ENCODE assay signal across 29 mouse cellular contexts in genomic region chr2:157830101-157830500, GRCm38 (mm10).
DNase-seq lines count a peak whose midpoint lies in the region; ATAC-seq and TF ChIP-seq lines count a peak whose summit lies in the region.
"Had no signal": no experiment of that assay in that cellular context is flagged by ENCODE, and none has a peak within 500 bp of the region (broad histone marks: within the 10 kb centered on the region; RNA-seq: fewer than 3 reads in every experiment).

No protein-coding gene starts in this region.

- H3K9ac ChIP-seq in forebrain, embryonic 11.5 days (ENCODE audit: low read length) = no peak overlapping the region
- H3K9ac ChIP-seq in forebrain, embryonic 16.5 days (replicated peaks; ENCODE audit: low read depth, low read length) = no peak overlapping the region
- no peak overlapping the region for H3K9ac ChIP-seq in liver, postnatal 0 days (replicated peaks)
- H3K9ac ChIP-seq: embryonic facial prominence, embryonic 13.5 days; forebrain, embryonic 13.5 days; forebrain, postnatal 0 days; heart, embryonic 12.5 days; heart, embryonic 15.5 days; hindbrain, embryonic 15.5 days had no signal

- no peaks in the 10 kb centered on the region for H3K27me3 ChIP-seq in forebrain, embryonic 11.5 days (ENCODE audit: control insufficient read depth, insufficient read depth, low read length)
- no peaks in the 10 kb centered on the region for H3K27me3 ChIP-seq in forebrain, embryonic 16.5 days (replicated peaks; ENCODE audit: control insufficient read depth, insufficient read depth, low read length)
- H3K27me3 ChIP-seq in liver, postnatal 0 days (ENCODE audit: insufficient read depth, low read length) = no peaks in the 10 kb centered on the region
- H3K27me3 ChIP-seq: embryonic facial prominence, embryonic 13.5 days; forebrain, embryonic 13.5 days; heart, embryonic 15.5 days; hindbrain, embryonic 15.5 days had no signal

- no peak overlapping the region for H3K4me3 ChIP-seq in forebrain, embryonic 11.5 days (ENCODE audit: low read depth, low read length)
- no peak overlapping the region for H3K4me3 ChIP-seq in forebrain, embryonic 16.5 days (replicated peaks; ENCODE audit: low read length)
- H3K4me3 ChIP-seq in liver, postnatal 0 days (ENCODE audit: low read depth, low read length) = no peak overlapping the region
- H3K4me3 ChIP-seq: embryonic facial prominence, embryonic 10.5 days; embryonic facial prominence, embryonic 13.5 days; erythroblast, embryonic 14.5 days; forebrain, embryonic 13.5 days; gastrocnemius, adult 2 months; heart, embryonic 12.5 days; heart, embryonic 15.5 days; hindbrain, embryonic 15.5 days had no signal

- no peak for TF ChIP-seq EP300 in liver, postnatal 0 days (IDR thresholded peaks at IDR 0.05; ENCODE audit: low read depth)

- no peak overlapping the region for H3K27ac ChIP-seq in forebrain, embryonic 11.5 days (ENCODE audit: low read depth, low read length)
- H3K27ac ChIP-seq in forebrain, embryonic 16.5 days (ENCODE audit: low read length) = no peak overlapping the region
- H3K27ac ChIP-seq in liver, postnatal 0 days (ENCODE audit: low read depth) = peak overlapping the region; percentile 41
- H3K27ac ChIP-seq: embryonic facial prominence, embryonic 10.5 days; embryonic facial prominence, embryonic 13.5 days; forebrain, embryonic 13.5 days; heart, embryonic 15.5 days; hindbrain, embryonic 15.5 days had no signal

- no peak for ATAC-seq in forebrain, embryonic 11.5 days (replicated peaks; ENCODE audit: low FRiP score)
- no peak for ATAC-seq in forebrain, embryonic 16.5 days
- ATAC-seq in liver, postnatal 0 days = no peak
- ATAC-seq: activated CD4-positive, CD25-positive, alpha-beta regulatory T cell, adult 4 months; forebrain, embryonic 13.5 days; forebrain, postnatal 0 days had no signal

- H3K36me3 ChIP-seq in forebrain, embryonic 11.5 days (ENCODE audit: control insufficient read depth, insufficient read depth, low read length) = no peaks in the 10 kb centered on the region
- H3K36me3 ChIP-seq in forebrain, embryonic 16.5 days (ENCODE audit: control insufficient read depth, insufficient read depth) = no peaks in the 10 kb centered on the region
- H3K36me3 ChIP-seq in liver, postnatal 0 days (replicated peaks; ENCODE audit: insufficient read depth, low read length) = no peaks in the 10 kb centered on the region
- H3K36me3 ChIP-seq: embryonic facial prominence, embryonic 13.5 days; heart, embryonic 15.5 days had no signal

- DNase-seq in forebrain, embryonic 11.5 days (ENCODE audit: low spot score) = peak; percentile 28
- DNase-seq in liver, postnatal 0 days = no peak
- no peak for DNase-seq in liver
- DNase-seq in right cerebral cortex, postnatal 10 days (ENCODE audit: low spot score in 2 of 2) = peak; percentile 14 to 15
- no peak for DNase-seq in right cerebral cortex, postnatal 36 days (ENCODE audit: low spot score in 2 of 2)
- peak; percentile 2 for DNase-seq in thymus, postnatal 4 days
- DNase-seq in thymus, postnatal 14 days = no peak
- DNase-seq: adrenal gland, adult 8-10 months; adrenal gland, postnatal 25 days; cerebellum, adult 11-12 months; cerebellum, adult 8-10 months; cerebellum, postnatal 10 days; cerebellum, postnatal 36 days; embryo, embryonic 11 days; forebrain, postnatal 0 days; gastrocnemius, adult 2 months; gastrocnemius, postnatal 14 days; heart, adult 18-20 months; heart, postnatal 10 days; heart, postnatal 4 days had no signal

- WGBS in forebrain, embryonic 11.5 days = 88% methylated on average over 6 of the region's 6 CpGs
- 85% methylated on average over 6 of the region's 6 CpGs for WGBS in forebrain, embryonic 16.5 days
- 89% methylated on average over 6 of the region's 6 CpGs for WGBS in liver, postnatal 0 days (ENCODE audit: insufficient replicate concordance)

- no peak for TF ChIP-seq CTCF in liver, postnatal 0 days (IDR thresholded peaks at IDR 0.05; ENCODE audit: low read depth)

- no peaks in the 10 kb centered on the region for H3K4me1 ChIP-seq in forebrain, embryonic 11.5 days (replicated peaks; ENCODE audit: control insufficient read depth, insufficient read depth, low read length)
- H3K4me1 ChIP-seq in forebrain, embryonic 16.5 days (replicated peaks; ENCODE audit: control insufficient read depth, insufficient read depth, low read length) = no peaks in the 10 kb centered on the region
- H3K4me1 ChIP-seq in liver, postnatal 0 days (ENCODE audit: insufficient read depth) = peaks cover 9% of the 10 kb centered on the region; the same call in 1 of the 2 replicates
- H3K4me1 ChIP-seq: embryonic facial prominence, embryonic 10.5 days; embryonic facial prominence, embryonic 13.5 days; forebrain, embryonic 13.5 days; heart, embryonic 15.5 days; hindbrain, embryonic 15.5 days had no signal

- H3K4me2 ChIP-seq in forebrain, embryonic 11.5 days (ENCODE audit: low read depth, low read length, severe bottlenecking) = no peak overlapping the region
- no peak overlapping the region for H3K4me2 ChIP-seq in forebrain, embryonic 16.5 days (ENCODE audit: low read length)
- H3K4me2 ChIP-seq in liver, postnatal 0 days (ENCODE audit: low read depth, low read length) = no peak overlapping the region
- H3K4me2 ChIP-seq: embryonic facial prominence, embryonic 13.5 days; forebrain, embryonic 13.5 days; heart, embryonic 12.5 days; heart, embryonic 15.5 days; hindbrain, embryonic 15.5 days had no signal

- H3K9me3 ChIP-seq in forebrain, embryonic 11.5 days (ENCODE audit: control insufficient read depth, low read length) = no peaks in the 10 kb centered on the region
- H3K9me3 ChIP-seq in forebrain, embryonic 16.5 days (ENCODE audit: control insufficient read depth, low read length) = no peaks in the 10 kb centered on the region
- no peaks in the 10 kb centered on the region for H3K9me3 ChIP-seq in liver, postnatal 0 days (ENCODE audit: low read length)
- H3K9me3 ChIP-seq: embryonic facial prominence, embryonic 10.5 days; embryonic facial prominence, embryonic 13.5 days; forebrain, embryonic 13.5 days; heart, embryonic 12.5 days; heart, embryonic 15.5 days; hindbrain, embryonic 15.5 days had no signal

Comparison
In these comparisons a context has a peak if more than half of its experiments do, and no peak if none do; other contexts are left out.
1. DNase-seq: peak in forebrain, embryonic 11.5 days (single experiment), right cerebral cortex, postnatal 10 days (2 of 2) and thymus, postnatal 4 days (single experiment); none in liver, postnatal 0 days (single experiment), liver (single experiment), right cerebral cortex, postnatal 36 days (0 of 2) and thymus, postnatal 14 days (single experiment).